30 mouse cellular contexts compared by ENCODE assay signal in the genomic region with DNA sequence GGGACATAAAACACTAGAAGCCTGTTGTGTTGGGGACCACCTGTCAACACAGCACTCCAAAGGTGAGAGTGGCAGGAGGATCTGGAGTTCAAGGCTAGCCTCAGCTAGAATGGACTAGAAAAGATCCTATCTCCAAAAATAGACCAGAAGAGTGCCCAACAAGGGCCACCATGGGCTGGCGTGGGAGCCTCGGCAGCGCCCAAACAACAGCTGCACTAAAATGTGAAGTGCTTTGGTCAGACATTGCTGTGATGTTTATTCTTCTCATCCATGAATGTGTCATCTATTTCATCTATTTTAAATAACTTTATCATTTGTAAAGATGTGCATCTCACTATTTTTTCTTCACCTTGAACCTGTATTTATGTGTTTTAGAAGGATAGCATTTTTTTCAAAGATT.
"Had no signal": no experiment of that assay in that cellular context is flagged by ENCODE, and none has a peak within 500 bp of the region (broad histone marks: within the 10 kb centered on the region; RNA-seq: fewer than 3 reads in every experiment).

No protein-coding gene starts in this region.

- H3K27me3 ChIP-seq: heart, embryonic 12.5 days; heart, embryonic 13.5 days; heart, embryonic 15.5 days; hindbrain, embryonic 12.5 days; hindbrain, embryonic 13.5 days; hindbrain, embryonic 15.5 days; intestine, embryonic 15.5 days; kidney, embryonic 15.5 days had no signal

- H3K4me3 ChIP-seq: heart, embryonic 10.5 days; heart, embryonic 12.5 days; heart, embryonic 13.5 days; heart, embryonic 15.5 days; hindbrain, embryonic 10.5 days; hindbrain, embryonic 12.5 days; hindbrain, embryonic 13.5 days; hindbrain, embryonic 15.5 days; intestine, embryonic 15.5 days; kidney, embryonic 15.5 days; layer of hippocampus, adult 2 months; left cerebral cortex, adult 2 months had no signal

- H3K4me2 ChIP-seq: heart, embryonic 11.5 days; heart, embryonic 12.5 days; heart, embryonic 13.5 days; heart, embryonic 15.5 days; hindbrain, embryonic 12.5 days; hindbrain, embryonic 13.5 days; hindbrain, embryonic 14.5 days; hindbrain, embryonic 15.5 days; intestine, embryonic 15.5 days; kidney, embryonic 15.5 days had no signal

- DNase-seq: heart, postnatal 10 days; heart, postnatal 14 days; heart, postnatal 36 days; heart, postnatal 4 days; kidney, adult 11 months; kidney, adult 18-20 months; kidney, adult 2 months; kidney, adult 8-10 months; kidney, adult 9 months; kidney, postnatal 10 days; kidney, postnatal 14 days; kidney, postnatal 25 days; kidney, postnatal 36 days; kidney, postnatal 4 days; layer of hippocampus, adult 9-11 months; layer of hippocampus, postnatal 36 days had no signal

- H3K36me3 ChIP-seq: heart, embryonic 10.5 days; heart, embryonic 12.5 days; heart, embryonic 13.5 days; heart, embryonic 15.5 days; hindbrain, embryonic 10.5 days; hindbrain, embryonic 12.5 days; hindbrain, embryonic 13.5 days; hindbrain, embryonic 15.5 days; intestine, embryonic 15.5 days; kidney, embryonic 15.5 days had no signal
